Mouse (Mus musculus): ENCODE data around the gene Actg1. TPM values are rescaled to one million over a fixed set of nuclear protein-coding genes. Genes with fewer than 3 reads are reported as not detected.
A peak's percentile ranks its signal among the peaks of the same experiment; 100 is the strongest.
"Not testable (repeated sequence)": the region's sequence is repeated elsewhere in the genome, so short reads cannot be mapped to it uniquely, and the experiment has no call there.

The Actg1 gene
- polyA plus RNA-seq, 1 experiment = 2,484 TPM

DNA sequence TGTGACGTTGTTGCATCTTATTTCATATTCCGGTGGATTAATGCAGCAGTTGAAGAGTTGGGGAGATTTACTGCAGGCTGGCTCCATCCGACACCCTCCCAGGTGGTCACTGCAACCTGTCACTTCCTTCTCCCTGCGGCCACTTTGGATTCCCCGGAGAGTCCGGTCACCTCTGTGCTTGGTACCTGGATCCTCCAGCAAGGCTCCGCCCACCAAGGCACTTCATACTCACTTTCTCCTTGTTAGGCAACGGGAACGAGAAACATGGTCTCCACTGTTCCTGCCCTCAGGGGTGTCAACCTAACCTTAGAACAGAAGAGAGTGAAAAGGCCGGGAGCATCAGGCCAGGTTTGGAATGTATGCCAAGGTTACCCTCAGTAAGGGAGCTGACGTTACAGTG is 2.4 kb upstream of the Actg1 start:
- Histone ChIP-seq H3K9me3 (replicated peaks; ENCODE audit: control insufficient read depth, insufficient read depth, low read length, poor library complexity, severe bottlenecking) (no peaks in the 10 kb centered on the region), H3K27ac (ENCODE audit: insufficient read depth, low read length) (peak overlapping the region; percentile 68), H3K9ac (ENCODE audit: low read depth, poor library complexity, severe bottlenecking) (peak overlapping the region; percentile 99), H3K36me3 (ENCODE audit: control insufficient read depth, insufficient read depth, low read length, poor library complexity, severe bottlenecking) (peaks cover 11% of the 10 kb centered on the region), H3K4me1 (ENCODE audit: control insufficient read depth, insufficient read depth, low read length) (peaks cover 2% of the 10 kb centered on the region), H3K4me3 (ENCODE audit: low read depth, low read length) (peak overlapping the region; percentile 52), H3K27me3 (ENCODE audit: control insufficient read depth, insufficient read depth, low read length, poor library complexity, severe bottlenecking) (no peaks in the 10 kb centered on the region)
- no peak for TF ChIP-seq POLR2A (IDR thresholded peaks at IDR 0.05; ENCODE audit: insufficient read depth, low read length)
- no peak for TF ChIP-seq EP300 (IDR thresholded peaks at IDR 0.05; ENCODE audit: insufficient read depth, low read depth, low read length)
- no peak for TF ChIP-seq CTCF (IDR thresholded peaks at IDR 0.05; ENCODE audit: low read depth, low read length)

DNA sequence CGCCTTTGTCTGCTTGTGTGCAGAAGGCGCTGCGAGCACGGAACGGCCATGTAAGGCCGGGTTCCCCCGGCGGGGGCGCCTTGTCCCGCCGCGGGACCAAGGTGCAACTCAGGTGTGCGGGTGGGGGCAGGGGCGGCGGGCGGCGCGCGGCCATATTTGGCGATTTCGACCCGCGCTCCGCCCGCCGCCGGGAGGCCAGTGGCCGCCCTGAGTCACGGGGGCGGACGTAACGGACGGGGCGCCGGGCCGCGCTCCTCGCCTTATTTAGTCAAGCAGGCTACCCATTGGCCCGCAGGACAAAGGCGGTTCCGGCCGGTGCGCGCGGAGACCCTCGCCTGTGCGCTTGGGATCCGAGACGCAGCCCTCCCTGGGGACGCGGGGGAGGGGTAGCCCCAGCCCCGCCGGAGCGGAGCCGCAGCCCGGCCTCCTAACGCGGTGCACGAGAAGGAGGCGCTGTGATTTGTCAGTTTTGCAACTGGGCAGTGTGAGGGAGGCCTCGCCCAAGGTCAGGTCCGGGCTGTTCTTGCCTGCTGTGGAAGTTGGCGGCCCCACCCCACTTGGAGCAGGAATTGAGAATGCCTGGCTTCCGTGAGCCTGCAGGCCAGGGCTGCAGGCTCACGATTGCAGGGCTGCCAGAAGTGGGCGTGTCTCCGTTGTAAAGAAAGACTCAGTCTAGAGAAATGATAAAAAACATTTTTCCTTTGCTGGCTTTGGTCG is 1.8 kb upstream of the Actg1 start:
- Histone ChIP-seq H3K27ac (ENCODE audit: insufficient read depth, low read length) (peak overlapping the region; percentile 85), H3K4me3 (ENCODE audit: low read depth, low read length) (peak overlapping the region; percentile 74), H3K9me3 (replicated peaks; ENCODE audit: control insufficient read depth, insufficient read depth, low read length, poor library complexity, severe bottlenecking) (no peaks in the 10 kb centered on the region), H3K36me3 (ENCODE audit: control insufficient read depth, insufficient read depth, low read length, poor library complexity, severe bottlenecking) (peaks cover 14% of the 10 kb centered on the region), H3K4me1 (ENCODE audit: control insufficient read depth, insufficient read depth, low read length) (peaks cover 2% of the 10 kb centered on the region), H3K9ac (ENCODE audit: low read depth, poor library complexity, severe bottlenecking) (peak overlapping the region; percentile 99), H3K27me3 (ENCODE audit: control insufficient read depth, insufficient read depth, low read length, poor library complexity, severe bottlenecking) (no peaks in the 10 kb centered on the region)
- TF ChIP-seq POLR2A (IDR thresholded peaks at IDR 0.05; ENCODE audit: insufficient read depth, low read length) = no peak
- 0 out of 2 replicates have a peak, but pooled peaks have one; percentile 20 for TF ChIP-seq EP300 (IDR thresholded peaks at IDR 0.05; ENCODE audit: insufficient read depth, low read depth, low read length)

DNA sequence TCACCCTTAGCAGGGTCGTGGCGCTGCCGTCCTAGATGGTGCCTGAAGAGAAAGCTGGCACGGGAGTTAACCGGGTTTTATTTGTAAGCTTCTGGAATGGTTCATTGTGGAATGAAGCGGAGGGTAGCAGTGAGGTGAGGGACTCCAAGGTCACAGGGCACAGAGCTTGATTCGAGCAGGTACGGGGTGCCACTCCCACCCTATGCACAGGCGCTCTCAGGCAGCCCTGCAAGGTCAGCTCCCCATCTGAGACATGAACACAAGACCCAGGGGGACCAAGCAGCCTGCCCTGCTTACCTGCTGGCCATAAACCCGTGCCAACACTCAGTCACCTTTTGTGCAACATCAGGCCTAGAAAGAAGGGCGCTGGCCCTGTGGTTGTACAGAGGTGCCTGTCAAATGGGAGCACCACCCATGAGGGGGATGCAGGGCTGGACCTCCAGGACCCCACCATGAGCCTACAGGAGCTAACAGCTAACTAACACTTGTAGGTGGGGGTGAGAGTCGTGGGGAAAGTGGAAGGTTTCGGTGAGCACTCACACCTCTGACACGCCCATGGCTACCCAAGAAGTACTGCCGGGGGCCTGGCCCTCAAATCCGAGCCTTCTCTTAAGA is 1.1 kb upstream of the Actg1 start:
- Histone ChIP-seq H3K27me3 (ENCODE audit: control insufficient read depth, insufficient read depth, low read length, poor library complexity, severe bottlenecking) (no peaks in the 10 kb centered on the region), H3K4me1 (ENCODE audit: control insufficient read depth, insufficient read depth, low read length) (peaks cover 2% of the 10 kb centered on the region), H3K4me3 (ENCODE audit: low read depth, low read length) (peak overlapping the region; percentile 74), H3K9ac (ENCODE audit: low read depth, poor library complexity, severe bottlenecking) (peak overlapping the region; percentile 99), H3K27ac (ENCODE audit: insufficient read depth, low read length) (peak overlapping the region; percentile 85), H3K36me3 (ENCODE audit: control insufficient read depth, insufficient read depth, low read length, poor library complexity, severe bottlenecking) (peaks cover 19% of the 10 kb centered on the region), H3K9me3 (replicated peaks; ENCODE audit: control insufficient read depth, insufficient read depth, low read length, poor library complexity, severe bottlenecking) (no peaks in the 10 kb centered on the region)
- TF ChIP-seq POLR2A (IDR thresholded peaks at IDR 0.05; ENCODE audit: insufficient read depth, low read length) (no peak), EP300 (IDR thresholded peaks at IDR 0.05; ENCODE audit: insufficient read depth, low read depth, low read length) (no peak), CTCF (IDR thresholded peaks at IDR 0.05; ENCODE audit: low read depth, low read length) (no peak)

DNA sequence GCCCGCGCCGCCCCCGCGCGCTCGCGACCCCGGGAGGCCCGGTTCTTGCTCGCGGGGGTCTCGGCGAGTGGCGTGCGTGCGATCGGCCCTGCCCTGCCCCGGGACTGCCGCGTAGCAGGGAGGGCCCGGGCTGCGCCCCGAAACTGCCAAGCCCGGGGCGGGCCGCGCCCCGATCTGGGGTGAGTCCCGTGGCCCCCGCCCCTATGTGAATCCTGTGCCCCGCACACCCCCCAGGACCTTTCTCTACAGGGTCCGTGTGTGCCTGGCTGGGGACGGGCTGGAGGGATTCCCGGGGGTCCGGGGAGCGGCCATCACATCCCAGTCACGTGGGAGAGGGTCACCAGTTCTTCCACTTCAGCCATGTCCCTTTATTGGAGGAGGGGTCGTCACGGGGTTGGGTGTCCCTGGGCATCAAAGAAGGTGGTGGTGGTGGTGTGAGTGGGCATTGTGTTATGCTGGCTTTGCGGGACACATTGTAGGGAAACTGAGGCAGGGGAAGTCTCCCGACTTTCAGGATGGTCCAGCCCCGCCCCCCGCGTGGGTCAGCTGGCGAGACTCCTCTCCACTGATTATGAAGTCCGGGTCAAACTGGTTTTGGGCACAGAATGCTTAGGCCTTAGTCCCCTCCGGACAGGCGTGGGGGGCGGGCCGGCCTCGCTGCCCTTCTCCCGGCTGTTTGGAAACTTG is 485 bp upstream of the Actg1 start:
- peak overlapping the region; percentile 74 for H3K4me3 ChIP-seq (ENCODE audit: low read depth, low read length)
- H3K9me3 ChIP-seq (replicated peaks; ENCODE audit: control insufficient read depth, insufficient read depth, low read length, poor library complexity, severe bottlenecking) = no peaks in the 10 kb centered on the region
- peaks cover 21% of the 10 kb centered on the region for H3K36me3 ChIP-seq (ENCODE audit: control insufficient read depth, insufficient read depth, low read length, poor library complexity, severe bottlenecking)
- peak overlapping the region; percentile 85 for H3K27ac ChIP-seq (ENCODE audit: insufficient read depth, low read length)
- H3K27me3 ChIP-seq (ENCODE audit: control insufficient read depth, insufficient read depth, low read length, poor library complexity, severe bottlenecking) = no peaks in the 10 kb centered on the region
- peak overlapping the region; percentile 99 for H3K9ac ChIP-seq (ENCODE audit: low read depth, poor library complexity, severe bottlenecking)
- TF ChIP-seq CTCF (IDR thresholded peaks at IDR 0.05; ENCODE audit: low read depth, low read length) = no peak
- TF ChIP-seq EP300 (IDR thresholded peaks at IDR 0.05; ENCODE audit: insufficient read depth, low read depth, low read length) = no peak
- TF ChIP-seq POLR2A (IDR thresholded peaks at IDR 0.05; ENCODE audit: insufficient read depth, low read length) = no peak
- peaks cover 2% of the 10 kb centered on the region for H3K4me1 ChIP-seq (ENCODE audit: control insufficient read depth, insufficient read depth, low read length)

DNA sequence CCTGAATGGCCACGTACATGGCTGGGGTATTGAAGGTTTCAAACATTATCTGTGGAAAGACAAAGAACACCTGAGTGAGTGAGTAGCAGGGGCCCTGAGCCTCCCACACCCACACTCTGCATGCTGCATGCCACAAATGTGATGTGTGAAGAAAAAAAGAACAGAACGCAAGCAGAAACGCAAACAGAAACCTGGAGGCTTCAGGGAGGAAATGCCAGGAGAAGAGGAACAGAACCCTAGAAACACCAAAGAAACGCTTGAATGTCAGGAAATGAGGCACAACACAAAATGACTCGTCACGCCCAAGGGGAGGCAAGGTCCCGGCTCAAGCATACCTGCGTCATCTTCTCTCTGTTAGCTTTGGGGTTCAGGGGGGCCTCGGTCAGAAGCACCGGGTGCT is 1.0 kb downstream of the Actg1 start:
- H3K27me3 ChIP-seq (ENCODE audit: control insufficient read depth, insufficient read depth, low read length, poor library complexity, severe bottlenecking) = no peaks in the 10 kb centered on the region
- peaks cover 2% of the 10 kb centered on the region for H3K4me1 ChIP-seq (ENCODE audit: control insufficient read depth, insufficient read depth, low read length)
- TF ChIP-seq CTCF (IDR thresholded peaks at IDR 0.05; ENCODE audit: low read depth, low read length) = no peak
- no peak for TF ChIP-seq POLR2A (IDR thresholded peaks at IDR 0.05; ENCODE audit: insufficient read depth, low read length)
- no peak for TF ChIP-seq EP300 (IDR thresholded peaks at IDR 0.05; ENCODE audit: insufficient read depth, low read depth, low read length)
- peak overlapping the region; percentile 93 for H3K4me3 ChIP-seq (ENCODE audit: low read depth, low read length)
- peaks cover 21% of the 10 kb centered on the region for H3K36me3 ChIP-seq (ENCODE audit: control insufficient read depth, insufficient read depth, low read length, poor library complexity, severe bottlenecking)
- no peaks in the 10 kb centered on the region for H3K9me3 ChIP-seq (replicated peaks; ENCODE audit: control insufficient read depth, insufficient read depth, low read length, poor library complexity, severe bottlenecking)
- H3K9ac ChIP-seq (ENCODE audit: low read depth, poor library complexity, severe bottlenecking) = peak overlapping the region; percentile 99
- H3K27ac ChIP-seq (ENCODE audit: insufficient read depth, low read length) = no peak overlapping the region

DNA sequence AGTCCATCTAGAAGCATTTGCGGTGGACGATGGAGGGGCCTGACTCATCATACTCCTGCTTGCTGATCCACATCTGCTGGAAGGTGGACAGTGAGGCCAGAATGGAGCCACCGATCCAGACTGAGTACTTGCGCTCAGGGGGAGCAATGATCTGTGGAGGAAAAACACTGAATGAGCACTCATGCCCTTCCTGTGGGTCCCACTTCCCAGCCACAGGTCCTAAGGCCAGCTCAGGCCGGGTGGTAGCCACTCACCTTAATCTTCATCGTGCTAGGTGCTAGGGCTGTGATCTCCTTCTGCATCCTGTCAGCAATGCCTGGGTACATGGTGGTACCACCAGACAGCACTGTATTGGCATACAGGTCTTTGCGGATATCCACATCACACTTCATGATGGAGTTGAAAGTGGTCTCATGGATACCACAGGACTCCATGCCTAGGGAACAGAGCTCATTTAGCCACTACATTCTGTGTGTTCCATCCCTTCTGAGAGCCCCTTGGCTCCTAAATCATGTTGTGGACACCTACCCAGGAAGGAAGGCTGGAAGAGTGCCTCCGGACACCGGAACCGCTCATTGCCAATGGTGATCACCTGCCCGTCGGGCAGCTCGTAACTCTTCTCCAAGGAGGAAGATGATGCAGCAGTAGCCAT is 1.8 kb downstream of the Actg1 start:
- Histone ChIP-seq H3K36me3 (ENCODE audit: control insufficient read depth, insufficient read depth, low read length, poor library complexity, severe bottlenecking) (peaks cover 21% of the 10 kb centered on the region), H3K4me3 (ENCODE audit: low read depth, low read length) (peak overlapping the region; percentile 32)
- not testable (repeated sequence) for H3K27ac ChIP-seq (ENCODE audit: insufficient read depth, low read length); H3K9me3 ChIP-seq (replicated peaks; ENCODE audit: control insufficient read depth, insufficient read depth, low read length, poor library complexity, severe bottlenecking); H3K27me3 ChIP-seq (ENCODE audit: control insufficient read depth, insufficient read depth, low read length, poor library complexity, severe bottlenecking); H3K4me1 ChIP-seq (ENCODE audit: control insufficient read depth, insufficient read depth, low read length); H3K9ac ChIP-seq (ENCODE audit: low read depth, poor library complexity, severe bottlenecking)
